9 mouse cellular contexts compared by ENCODE assay signal in genomic region chr8:91147715-91148114, GRCm38 (mm10). TPM values are rescaled to one million over a fixed set of nuclear protein-coding genes. Genes with fewer than 3 reads are reported as not detected.
DNase-seq lines count a peak whose midpoint lies in the region; ATAC-seq and TF ChIP-seq lines count a peak whose summit lies in the region.
"Had no signal": no experiment of that assay in that cellular context is flagged by ENCODE, and none has a peak within 500 bp of the region (broad histone marks: within the 10 kb centered on the region; RNA-seq: fewer than 3 reads in every experiment).

No protein-coding gene starts in this region.

- no peak overlapping the region for H3K27ac ChIP-seq in forebrain, embryonic 16.5 days (ENCODE audit: low read length)
- no peak overlapping the region for H3K27ac ChIP-seq in forebrain, embryonic 13.5 days
- H3K27ac ChIP-seq in intestine, postnatal 0 days (ENCODE audit: low read depth, low read length): no peak overlapping the region
- H3K27ac ChIP-seq in liver, postnatal 0 days (ENCODE audit: low read depth): no peak overlapping the region
- H3K27ac ChIP-seq: limb, embryonic 12.5 days had no signal

- WGBS in forebrain, embryonic 16.5 days: 12% methylated on average over 6 of the region's 6 CpGs
- WGBS in forebrain, embryonic 13.5 days: 10% methylated on average over 6 of the region's 6 CpGs
- 6% methylated on average over 6 of the region's 6 CpGs for WGBS in intestine, postnatal 0 days
- WGBS in liver, postnatal 0 days (ENCODE audit: insufficient replicate concordance): 7% methylated on average over 6 of the region's 6 CpGs

- H3K4me2 ChIP-seq in forebrain, embryonic 16.5 days (ENCODE audit: low read length): no peak overlapping the region
- no peak overlapping the region for H3K4me2 ChIP-seq in forebrain, embryonic 13.5 days
- peak overlapping the region; percentile 58 for H3K4me2 ChIP-seq in intestine, postnatal 0 days (replicated peaks; ENCODE audit: low read depth)
- H3K4me2 ChIP-seq in liver, postnatal 0 days (ENCODE audit: low read depth, low read length): peak overlapping the region; percentile 62
- H3K4me2 ChIP-seq: limb, embryonic 12.5 days had no signal

- no peak overlapping the region for H3K9ac ChIP-seq in forebrain, embryonic 16.5 days (replicated peaks; ENCODE audit: low read depth, low read length)
- no peak overlapping the region for H3K9ac ChIP-seq in forebrain, embryonic 13.5 days
- H3K9ac ChIP-seq in intestine, postnatal 0 days (ENCODE audit: low read depth, low read length): no peak overlapping the region
- H3K9ac ChIP-seq in liver, postnatal 0 days (replicated peaks): no peak overlapping the region
- H3K9ac ChIP-seq: limb, embryonic 12.5 days had no signal

- H3K9me3 ChIP-seq in forebrain, embryonic 16.5 days (ENCODE audit: control insufficient read depth, low read length): no peaks in the 10 kb centered on the region
- H3K9me3 ChIP-seq in forebrain, embryonic 13.5 days (replicated peaks): no peaks in the 10 kb centered on the region; the same call in 1 of the 2 replicates
- H3K9me3 ChIP-seq in intestine, postnatal 0 days (ENCODE audit: control insufficient read depth): no peaks in the 10 kb centered on the region
- H3K9me3 ChIP-seq in liver, postnatal 0 days (ENCODE audit: low read length): no peaks in the 10 kb centered on the region
- H3K9me3 ChIP-seq: limb, embryonic 12.5 days had no signal

- no peaks in the 10 kb centered on the region for H3K4me1 ChIP-seq in forebrain, embryonic 16.5 days (replicated peaks; ENCODE audit: control insufficient read depth, insufficient read depth, low read length)
- no peaks in the 10 kb centered on the region for H3K4me1 ChIP-seq in forebrain, embryonic 13.5 days
- peaks cover 5% of the 10 kb centered on the region for H3K4me1 ChIP-seq in intestine, postnatal 0 days (replicated peaks; ENCODE audit: control insufficient read depth, insufficient read depth, low read length)
- H3K4me1 ChIP-seq in liver, postnatal 0 days (ENCODE audit: insufficient read depth): no peaks in the 10 kb centered on the region
- H3K4me1 ChIP-seq: limb, embryonic 12.5 days had no signal

- TF ChIP-seq EP300 in liver, postnatal 0 days (IDR thresholded peaks at IDR 0.05; ENCODE audit: low read depth): no peak

- peak; percentile 27 for DNase-seq in urinary bladder, postnatal 36 days (ENCODE audit: low spot score in 2 of 2)
- no peak for DNase-seq in urinary bladder, postnatal 4 days (ENCODE audit: low spot score in 2 of 2)
- peak; percentile 45 for DNase-seq in embryo, embryonic 9.5 days (ENCODE audit: extremely low spot score)
- no peak for DNase-seq in liver, postnatal 0 days
- DNase-seq in skeletal muscle tissue, adult 2 months (ENCODE audit: low read depth, low spot score): peak; percentile 19

- no peaks in the 10 kb centered on the region for H3K36me3 ChIP-seq in forebrain, embryonic 16.5 days (ENCODE audit: control insufficient read depth, insufficient read depth)
- H3K36me3 ChIP-seq in forebrain, embryonic 13.5 days (ENCODE audit: poor library complexity, severe bottlenecking): no peaks in the 10 kb centered on the region
- H3K36me3 ChIP-seq in intestine, postnatal 0 days (ENCODE audit: control insufficient read depth, insufficient read depth): no peaks in the 10 kb centered on the region
- no peaks in the 10 kb centered on the region for H3K36me3 ChIP-seq in liver, postnatal 0 days (replicated peaks; ENCODE audit: insufficient read depth, low read length)
- H3K36me3 ChIP-seq: limb, embryonic 12.5 days had no signal

- H3K4me3 ChIP-seq in forebrain, embryonic 16.5 days (replicated peaks; ENCODE audit: low read length): no peak overlapping the region
- no peak overlapping the region for H3K4me3 ChIP-seq in forebrain, embryonic 13.5 days
- H3K4me3 ChIP-seq in intestine, postnatal 0 days (ENCODE audit: low read depth, low read length): peak overlapping the region; percentile 14; the same call in 1 of the 2 replicates
- no peak overlapping the region for H3K4me3 ChIP-seq in liver, postnatal 0 days (ENCODE audit: low read depth, low read length)
- H3K4me3 ChIP-seq: limb, embryonic 12.5 days had no signal

- no peaks in the 10 kb centered on the region for H3K27me3 ChIP-seq in forebrain, embryonic 16.5 days (replicated peaks; ENCODE audit: control insufficient read depth, insufficient read depth, low read length)
- H3K27me3 ChIP-seq in forebrain, embryonic 13.5 days: no peaks in the 10 kb centered on the region
- no peaks in the 10 kb centered on the region for H3K27me3 ChIP-seq in intestine, postnatal 0 days (replicated peaks; ENCODE audit: control insufficient read depth, insufficient read depth, low read length)
- H3K27me3 ChIP-seq in liver, postnatal 0 days (ENCODE audit: insufficient read depth, low read length): no peaks in the 10 kb centered on the region

- ATAC-seq in forebrain, embryonic 16.5 days: peak; percentile 36; the same call in 1 of the 2 replicates
- ATAC-seq in forebrain, embryonic 13.5 days: no peak
- peak; percentile 68 for ATAC-seq in intestine, postnatal 0 days
- no peak for ATAC-seq in liver, postnatal 0 days

- peak; percentile 94 for TF ChIP-seq CTCF in intestine, postnatal 0 days (IDR thresholded peaks at IDR 0.05; ENCODE audit: low read depth)
- TF ChIP-seq CTCF in liver, postnatal 0 days (IDR thresholded peaks at IDR 0.05; ENCODE audit: low read depth): peak; percentile 84

RNA-seq across cellular contexts. Expression of gene Aktip, which starts 52.1 kb away (rescaled TPM):
- 148 and 151 TPM in 2 replicates for polyA plus RNA-seq in forebrain, embryonic 16.5 days (2015; fragmentation: Nextera tagmentation; extraction: Ambion mirVana)
- 119 and 122 TPM in 2 replicates for polyA plus RNA-seq in forebrain, embryonic 13.5 days (2015; fragmentation: Nextera tagmentation; extraction: Ambion mirVana)
- polyA plus RNA-seq in intestine, postnatal 0 days (2015; fragmentation: Nextera tagmentation; extraction: Ambion mirVana): 29.1 and 29.9 TPM in 2 replicates
- 7.7 and 8.1 TPM in 2 replicates for polyA plus RNA-seq in liver, postnatal 0 days (2015; fragmentation: Nextera tagmentation; extraction: Ambion mirVana)

Comparison
In these comparisons a context has a peak if more than half of its experiments do, and no peak if none do; other contexts are left out.
1. ATAC-seq: peak in forebrain, embryonic 16.5 days (single experiment) and intestine, postnatal 0 days (single experiment); none in forebrain, embryonic 13.5 days (single experiment) and liver, postnatal 0 days (single experiment).
2. DNase-seq: peak in urinary bladder, postnatal 36 days (2 of 2), embryo, embryonic 9.5 days (single experiment) and skeletal muscle tissue, adult 2 months (single experiment); none in urinary bladder, postnatal 4 days (0 of 2) and liver, postnatal 0 days (single experiment).
3. H3K4me2 ChIP-seq: peak in intestine, postnatal 0 days (single experiment) and liver, postnatal 0 days (single experiment); none in forebrain, embryonic 16.5 days (single experiment) and forebrain, embryonic 13.5 days (single experiment).